Mouse (Mus musculus): ENCODE data around the gene Ctsl.

The Ctsl gene

GRCm38 (mm10) chr13:64373695-64374094 is 3.0 kb upstream of the Ctsl start:
- DNase-seq (ENCODE audit: low spot score), result no peak

- DNase-seq (ENCODE audit: low spot score), result peak; percentile 26
Measured at GRCm38 (mm10) chr13:64369805-64370172, 901 bp downstream of the Ctsl start.

GRCm38 (mm10) chr13:64368596-64368995 is 2.1 kb downstream of the Ctsl start:
- DNase-seq (ENCODE audit: low spot score), result no peak

- DNase-seq (ENCODE audit: low spot score), result no peak
Measured at GRCm38 (mm10) chr13:64367615-64368014, 3.1 kb downstream of the Ctsl start.

GRCm38 (mm10) chr13:64365326-64365725 is 5.4 kb downstream of the Ctsl start:
- no peak for DNase-seq (ENCODE audit: low spot score)

- no peak for DNase-seq (ENCODE audit: low spot score)
Measured at GRCm38 (mm10) chr13:64364258-64364657, 6.4 kb downstream of the Ctsl start.

DNA sequence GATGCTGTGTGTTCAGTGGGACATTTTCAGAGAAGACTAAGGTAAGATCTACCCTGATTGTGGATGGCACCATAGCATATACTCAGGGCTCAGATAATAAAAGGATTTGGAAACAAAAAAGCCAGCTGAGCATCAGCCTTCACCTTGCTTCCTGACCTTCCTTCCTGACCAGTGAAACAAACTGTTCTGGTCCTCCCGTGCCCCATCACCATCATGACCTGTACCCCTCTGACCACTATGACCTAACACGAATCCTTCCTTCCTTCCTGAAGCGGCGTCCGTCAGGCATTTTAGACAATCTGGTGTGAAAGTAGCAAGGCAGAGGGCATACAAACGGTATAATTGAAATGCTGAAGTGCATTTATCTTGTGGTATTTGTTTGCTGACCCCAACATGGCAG is 8.6 kb downstream of the Ctsl start:
- no peak for DNase-seq (ENCODE audit: low spot score)

DNA sequence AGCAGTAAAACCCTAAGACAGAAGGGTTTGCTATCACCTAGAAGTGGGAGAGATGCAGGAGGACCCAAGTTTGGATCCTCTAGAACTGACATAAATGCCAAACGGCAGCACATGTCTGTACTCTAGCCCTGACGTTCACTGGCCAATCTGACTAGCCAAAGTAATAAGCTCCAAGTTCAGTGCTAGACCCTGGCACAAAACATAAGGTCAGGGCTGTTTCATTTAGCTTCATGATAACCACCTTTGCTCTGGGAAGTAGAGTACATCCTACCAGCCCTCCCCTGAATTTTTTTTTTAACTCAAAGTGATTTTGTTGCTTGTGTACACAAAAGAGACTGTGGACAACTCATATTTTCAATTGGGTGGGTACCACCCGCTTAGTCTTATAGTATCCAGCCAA is 9.7 kb downstream of the Ctsl start:
- no peak for DNase-seq (ENCODE audit: low spot score)

DNA sequence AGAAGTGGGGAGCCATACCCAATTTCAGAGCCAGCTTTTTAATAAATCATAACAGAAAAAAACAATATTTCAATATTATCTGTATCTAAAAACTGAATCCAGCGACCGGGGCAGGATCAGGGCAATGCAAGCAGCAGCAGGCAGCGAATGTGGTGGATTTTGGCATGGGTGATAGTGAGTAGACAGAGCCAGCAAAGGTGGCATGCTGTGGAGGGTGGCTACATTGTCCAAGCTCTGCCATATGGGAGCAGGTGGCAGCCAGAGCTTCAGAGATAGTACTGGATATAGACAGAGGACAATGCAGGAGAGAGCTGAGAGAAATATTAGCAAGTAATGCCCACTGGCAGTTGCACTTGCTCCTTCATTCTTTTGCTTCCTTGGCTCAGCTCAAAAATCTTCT is 11.0 kb downstream of the Ctsl start:
- DNase-seq (ENCODE audit: low spot score), result no peak

GRCm38 (mm10) chr13:64358476-64358875 is 12.2 kb downstream of the Ctsl start:
- no peak for DNase-seq (ENCODE audit: low spot score)

DNA sequence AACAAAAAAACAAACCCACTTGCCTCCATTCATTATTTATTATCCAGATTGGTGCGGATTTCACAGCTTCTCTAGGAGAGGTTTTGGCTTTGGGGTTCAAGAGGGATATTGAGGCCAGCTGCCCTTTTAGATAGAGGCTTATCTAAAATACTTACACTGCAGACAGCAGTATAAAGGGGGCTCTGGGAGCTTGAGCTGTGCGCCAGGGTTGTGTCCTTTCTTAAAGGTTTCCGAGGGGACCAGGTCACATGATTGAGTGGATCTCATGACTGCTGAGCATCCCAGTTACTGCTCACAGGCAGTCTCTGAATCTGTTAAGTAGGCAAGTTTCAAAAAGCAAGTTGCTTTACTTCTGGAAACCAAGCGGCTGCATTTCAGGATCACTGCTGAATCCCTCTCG is 13.3 kb downstream of the Ctsl start:
- DNase-seq (ENCODE audit: low spot score), result no peak

- no peak for DNase-seq (ENCODE audit: low spot score)
Measured at GRCm38 (mm10) chr13:64349474-64349873, 21.2 kb downstream of the Ctsl start.

DNA sequence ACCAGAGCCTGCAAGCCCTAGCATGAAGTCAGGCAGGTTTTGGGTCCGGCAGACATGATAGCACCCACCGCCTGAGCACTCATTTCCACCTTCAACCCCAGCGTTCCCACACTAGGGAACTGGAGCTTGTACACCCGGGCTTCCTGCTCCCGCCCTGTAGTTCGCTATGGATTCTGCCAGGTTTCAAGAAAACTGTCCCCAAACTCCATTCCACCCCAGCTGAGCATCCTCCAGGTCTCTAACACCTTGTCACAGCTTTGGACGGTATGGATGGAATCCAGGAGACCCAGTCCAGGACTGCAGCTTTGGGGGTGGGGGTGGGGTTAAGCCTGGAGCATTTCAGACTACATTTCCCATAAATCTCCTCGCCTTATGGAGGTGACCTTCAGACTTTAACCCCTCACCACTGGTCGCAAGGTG is 26.6 kb downstream of the Ctsl start:
- no peak for DNase-seq (ENCODE audit: low spot score)

- DNase-seq (ENCODE audit: low spot score), result no peak
Measured at GRCm38 (mm10) chr13:64343598-64343997, 27.1 kb downstream of the Ctsl start.

DNA sequence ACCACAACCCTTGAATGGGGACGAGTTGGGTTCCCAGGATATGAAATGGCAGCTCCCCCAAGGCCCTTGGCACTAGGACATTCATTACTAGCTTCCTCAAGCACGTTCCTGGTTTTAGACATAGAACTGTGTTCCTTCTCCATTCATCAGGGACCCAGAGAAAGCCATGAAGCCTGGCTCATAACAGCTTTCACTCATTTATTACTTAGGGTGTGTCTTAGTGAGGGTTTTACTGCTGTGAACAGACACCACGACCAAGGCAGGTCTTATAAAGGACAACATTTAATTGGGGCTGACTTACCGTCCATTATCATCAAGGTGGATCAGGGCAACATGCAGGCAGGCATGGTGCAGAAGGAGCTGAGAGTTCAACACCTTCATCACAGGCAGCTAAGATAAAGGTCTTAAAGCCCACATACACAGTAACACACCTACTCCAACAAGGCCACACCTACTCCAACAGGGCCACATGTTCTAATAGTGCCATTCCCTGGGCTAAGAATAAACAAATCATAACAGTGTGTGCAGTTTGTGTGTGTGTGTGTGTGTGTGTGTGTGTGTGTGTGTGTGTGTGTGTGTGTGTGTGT is 35.1 kb downstream of the Ctsl start:
- DNase-seq (ENCODE audit: low spot score), result no peak

GRCm38 (mm10) chr13:64333102-64333501 is 37.6 kb downstream of the Ctsl start:
- DNase-seq (ENCODE audit: low spot score), result no peak

GRCm38 (mm10) chr13:64332321-64332720 is 38.4 kb downstream of the Ctsl start:
- no peak for DNase-seq (ENCODE audit: low spot score)

DNA sequence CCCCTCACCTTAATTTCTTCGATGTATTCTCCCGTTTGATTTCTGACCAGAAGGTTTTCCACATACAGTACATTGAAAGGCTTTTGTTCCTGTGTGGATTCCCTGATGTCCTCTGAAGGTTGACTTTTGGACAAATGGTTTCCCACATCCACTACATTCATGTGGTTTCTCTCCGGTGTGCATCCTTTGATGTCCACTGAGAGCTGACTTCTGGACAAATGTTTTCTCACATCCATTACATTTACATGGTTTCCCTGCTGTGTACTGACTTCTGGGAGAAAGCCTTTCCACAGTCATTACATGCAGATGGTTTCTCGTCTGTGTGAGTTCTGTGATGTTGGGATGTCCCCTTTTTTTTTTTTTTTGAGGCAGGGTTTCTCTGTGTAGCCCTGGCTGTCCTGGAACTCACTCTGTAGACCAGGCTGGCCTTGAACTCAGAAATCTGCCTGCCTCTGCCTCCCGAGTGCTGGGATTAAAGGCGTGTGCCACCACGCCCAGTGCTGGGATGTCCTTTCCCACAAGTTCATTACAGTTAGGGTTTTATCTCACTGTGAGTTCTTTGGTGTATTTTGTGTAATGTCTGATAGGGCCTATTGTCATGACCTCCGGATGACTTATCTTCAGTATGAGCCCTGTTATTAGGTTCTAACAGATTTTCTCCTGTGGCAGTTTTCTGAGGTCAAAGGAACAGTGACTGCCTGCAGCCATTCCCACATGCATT is 48.0 kb downstream of the Ctsl start:
- no peak for DNase-seq (ENCODE audit: low spot score)

GRCm38 (mm10) chr13:64320334-64320733 is 50.4 kb downstream of the Ctsl start:
- DNase-seq (ENCODE audit: low spot score), result no peak

GRCm38 (mm10) chr13:64319782-64320181 is 50.9 kb downstream of the Ctsl start:
- no peak for DNase-seq (ENCODE audit: low spot score)

DNA sequence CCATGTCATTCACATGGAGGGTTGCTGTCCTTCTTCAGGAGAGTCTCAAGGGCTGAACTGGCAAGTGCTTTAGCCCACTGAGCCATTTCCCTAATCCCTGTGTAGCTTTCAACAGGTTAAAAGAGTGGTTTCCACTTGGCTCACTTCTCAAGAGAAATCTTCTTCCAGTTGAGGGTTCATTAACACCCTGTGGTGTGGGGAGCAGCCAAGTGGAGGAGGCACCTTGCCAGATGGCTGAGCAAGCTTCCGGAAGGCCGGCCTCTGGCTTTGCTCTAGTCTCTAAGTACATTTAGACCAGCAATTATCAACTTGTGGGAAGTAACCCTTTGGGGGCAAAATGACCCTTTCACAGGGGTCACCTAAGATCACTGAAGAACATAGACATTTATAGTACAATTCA is 52.3 kb downstream of the Ctsl start:
- no peak for DNase-seq (ENCODE audit: low spot score)

GRCm38 (mm10) chr13:64315483-64316050 is 55.1 kb downstream of the Ctsl start:
- DNase-seq (ENCODE audit: low spot score), result peak; percentile 70

DNA sequence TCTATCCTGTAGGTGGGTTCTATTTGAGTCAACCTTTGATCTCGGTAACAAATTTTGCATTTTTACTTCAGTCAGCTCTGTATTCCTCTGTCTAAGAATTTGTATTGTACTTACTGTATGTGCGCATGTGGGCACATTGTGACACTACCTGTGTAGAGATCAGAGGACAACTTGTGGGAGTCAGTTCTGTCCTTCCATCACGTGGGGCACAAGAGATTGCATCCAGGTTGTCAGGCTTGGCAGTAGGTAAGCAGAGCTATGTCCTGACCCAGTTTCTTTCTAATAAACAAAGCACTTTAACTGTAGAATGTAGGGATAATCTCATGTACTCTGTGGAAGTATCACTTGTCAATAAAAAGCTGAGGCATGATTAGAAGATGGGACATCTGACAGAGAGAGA is 56.6 kb downstream of the Ctsl start:
- DNase-seq (ENCODE audit: low spot score), result no peak

DNA sequence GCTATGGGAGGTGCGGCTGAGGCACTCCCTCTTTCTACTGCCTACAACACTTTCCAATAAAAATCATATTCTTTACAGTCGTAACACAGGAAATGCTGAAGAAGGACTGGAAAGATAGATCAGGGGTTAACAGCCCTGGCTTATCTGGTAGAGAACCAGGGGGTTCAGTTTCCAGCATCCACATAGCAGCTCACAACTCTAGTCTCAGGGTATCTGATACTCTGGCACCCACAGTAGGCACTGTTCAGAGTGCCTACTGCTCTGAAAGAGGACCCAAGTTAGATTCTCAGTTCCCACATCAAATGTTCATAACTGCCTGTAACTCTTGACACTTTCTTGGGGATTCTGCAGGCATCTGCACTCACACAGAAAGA is 57.8 kb downstream of the Ctsl start:
- no peak for DNase-seq (ENCODE audit: low spot score)
